Mouse (Mus musculus) hematopoietic stem cell, adult 5-6 weeks (primary cell): Measurements from ENCODE around the gene Ash1l. TPM values are rescaled to one million over a fixed set of nuclear protein-coding genes. Genes with fewer than 3 reads are reported as not detected.

Source experiments
- ATAC-seq, 2 experiments: fragments of 125-278 bp in 1 of 2; replicated peaks in 1 of 2; 2 replicates each; pipeline ENCODE4 v1.8.0; 2016 to 2017; ENCODE audit warnings: inconsistent platforms in 2 of 2, mild to moderate bottlenecking in 2 of 2, moderate number of reproducible peaks in 2 of 2, low read depth in 1 of 2, moderate TSS enrichment in 1 of 2; ENCODE audit not compliant: low FRiP score in 2 of 2, poor library complexity in 2 of 2, severe bottlenecking in 2 of 2, insufficient read depth in 1 of 2, low TSS enrichment in 1 of 2
- total RNA-seq: library from RNA; stranded (forward); fragments of 172-1452, 232-1000 nt; gene quantifications from 2 replicates; pipeline ENCODE4 v1.2.3, GENCODE M21; 2017

Ash1l gene
- total RNA-seq, 1 experiment from 2014 or later = 45.2 TPM

DNA sequence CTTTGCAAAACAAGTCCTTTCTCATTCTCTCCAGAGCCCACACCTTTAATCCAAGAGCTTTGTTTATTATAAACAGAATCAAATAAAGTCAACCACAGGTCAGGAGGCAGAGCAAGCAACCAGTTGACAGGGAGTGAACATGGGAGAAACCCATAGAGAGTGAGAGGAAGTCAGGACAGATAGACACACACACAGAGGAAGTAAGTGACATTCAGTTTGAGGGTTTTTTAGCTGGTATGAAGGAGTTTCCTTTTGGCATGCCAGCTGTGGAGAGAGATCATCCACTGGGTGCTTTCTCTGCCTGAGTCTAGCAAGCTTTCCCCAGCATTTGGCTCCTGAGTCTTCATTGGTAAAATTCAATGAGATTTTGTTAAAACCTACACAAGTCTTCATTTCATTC is 156.5 kb downstream of the Ash1l start:
- ATAC-seq = no peak

GRCm38 (mm10) chr3:89107545-89107944 is 157.1 kb downstream of the Ash1l start:
- no peak for ATAC-seq

DNA sequence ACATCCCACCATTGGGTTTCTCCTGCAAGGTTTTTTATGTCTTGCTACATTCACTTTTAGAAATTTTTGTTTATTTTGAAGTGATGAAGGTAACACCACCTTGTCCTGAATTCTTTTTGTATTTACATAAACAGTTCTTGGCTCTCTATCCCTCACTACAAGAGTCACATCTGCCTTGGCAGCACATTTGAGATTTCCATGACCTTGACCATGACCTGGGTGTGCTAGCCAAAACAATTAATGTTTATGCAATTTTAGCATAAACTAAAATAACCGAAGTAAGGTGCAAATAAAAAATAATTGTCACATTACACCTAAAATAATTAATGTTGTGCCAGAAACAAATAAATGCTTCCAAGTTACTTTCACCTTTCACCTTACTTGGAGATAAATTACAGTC is 157.7 kb downstream of the Ash1l start:
- ATAC-seq = no peak

- no peak for ATAC-seq
Observed at GRCm38 (mm10) chr3:89113058-89113457, 162.6 kb downstream of the Ash1l start.

DNA sequence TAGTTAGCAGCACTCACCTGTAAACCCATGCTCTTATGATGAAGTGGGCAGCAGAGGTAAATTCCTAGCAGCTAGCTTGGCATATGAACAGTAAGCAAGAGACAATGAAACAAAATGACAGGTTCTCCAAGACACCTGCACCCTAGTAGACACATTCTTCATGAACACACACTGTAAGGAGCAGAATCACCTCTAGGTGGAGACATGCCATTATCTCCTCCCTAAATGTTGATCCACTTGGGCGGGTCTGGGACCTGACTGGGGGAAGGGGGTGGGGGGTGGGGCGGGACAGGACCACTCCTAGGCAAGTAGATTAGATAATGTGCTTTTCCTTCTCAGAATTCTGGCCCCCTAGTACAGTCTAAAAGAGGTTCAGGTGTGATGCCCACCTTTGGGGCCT is 165.1 kb downstream of the Ash1l start:
- peak in 1 of 2 experiments; percentile 56; a peak in 1 of 4 replicates for ATAC-seq

- no peak for ATAC-seq
Observed at GRCm38 (mm10) chr3:89123313-89123712, 172.9 kb downstream of the Ash1l start.

GRCm38 (mm10) chr3:89124241-89124640 is 173.8 kb downstream of the Ash1l start:
- ATAC-seq = no peak

- no peak for ATAC-seq
Observed at GRCm38 (mm10) chr3:89125981-89126380, 175.6 kb downstream of the Ash1l start.

Other genes starting within 250 kb of the Ash1l start
- gene Rit1, start 233.8 kb upstream of the Ash1l start, total RNA-seq = 30.8 and 37.7 TPM in 2 replicates
- 4.0 and 4.1 TPM in 2 replicates for gene Syt11, start 175.5 kb upstream of the Ash1l start, total RNA-seq
- 28.5 and 44.9 TPM in 2 replicates for gene Gon4l, start 115.4 kb upstream of the Ash1l start, total RNA-seq
- gene Msto1, start 36.6 kb upstream of the Ash1l start, total RNA-seq = 26.1 and 30.5 TPM in 2 replicates
- 67.4 and 78.0 TPM in 2 replicates for gene Dap3, start 559 bp downstream of the Ash1l start, total RNA-seq
- gene Rusc1, start 142.7 kb downstream of the Ash1l start, total RNA-seq = 8.4 and 15.2 TPM in 2 replicates
- gene Gm43738, start 150.5 kb downstream of the Ash1l start, total RNA-seq = not detected in 2 replicates
- 78.9 and 98.4 TPM in 2 replicates for gene Fdps, start 151.3 kb downstream of the Ash1l start, total RNA-seq
- 1.9 and 15.5 TPM in 2 replicates for gene Pklr, start 185.5 kb downstream of the Ash1l start, total RNA-seq
- 1.5 and 3.5 TPM in 2 replicates for gene Hcn3, start 209.6 kb downstream of the Ash1l start, total RNA-seq
- gene Clk2, start 214.2 kb downstream of the Ash1l start, total RNA-seq = 73.3 and 87.2 TPM in 2 replicates
- gene Scamp3, start 226.9 kb downstream of the Ash1l start, total RNA-seq = 23.5 and 23.8 TPM in 2 replicates
- gene Fam189b, start 232.5 kb downstream of the Ash1l start, total RNA-seq = 7.3 and 8.0 TPM in 2 replicates